Mouse (Mus musculus): ENCODE measurements around the gene Nol10. TPM values are rescaled to one million over a fixed set of nuclear protein-coding genes. Genes with fewer than 3 reads are reported as not detected.

Gene Nol10
- total RNA-seq, 2 experiments from 2014 or later: 19.3 to 20.6 TPM

GRCm38 (mm10) chr12:17360104-17360503, 11.8 kb downstream of the Nol10 start:
- no peak for DNase-seq (ENCODE audit: extremely low spot score in 1 of 2, low spot score in 1 of 2)

DNA sequence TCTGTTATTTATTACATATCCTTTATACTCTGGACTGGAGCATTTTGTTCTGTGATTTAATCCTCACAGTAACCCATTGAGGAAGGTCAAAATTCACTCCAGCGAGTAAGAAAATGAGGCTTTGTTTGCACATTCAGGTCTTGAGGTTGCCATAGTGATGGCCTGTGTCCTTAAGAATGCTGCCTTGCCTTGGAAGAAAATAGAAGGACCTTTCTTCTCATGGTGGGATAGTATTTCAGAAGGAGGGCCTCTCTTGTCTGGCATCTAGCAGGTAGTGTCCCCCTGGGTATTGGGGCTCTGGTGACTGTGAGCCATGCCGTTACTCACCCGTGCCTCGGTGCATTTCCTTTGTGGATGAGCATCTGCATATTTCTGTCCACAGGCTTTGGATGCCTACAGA, 12.4 kb downstream of the Nol10 start:
- DNase-seq (ENCODE audit: extremely low spot score in 1 of 2, low spot score in 1 of 2): no peak

DNA sequence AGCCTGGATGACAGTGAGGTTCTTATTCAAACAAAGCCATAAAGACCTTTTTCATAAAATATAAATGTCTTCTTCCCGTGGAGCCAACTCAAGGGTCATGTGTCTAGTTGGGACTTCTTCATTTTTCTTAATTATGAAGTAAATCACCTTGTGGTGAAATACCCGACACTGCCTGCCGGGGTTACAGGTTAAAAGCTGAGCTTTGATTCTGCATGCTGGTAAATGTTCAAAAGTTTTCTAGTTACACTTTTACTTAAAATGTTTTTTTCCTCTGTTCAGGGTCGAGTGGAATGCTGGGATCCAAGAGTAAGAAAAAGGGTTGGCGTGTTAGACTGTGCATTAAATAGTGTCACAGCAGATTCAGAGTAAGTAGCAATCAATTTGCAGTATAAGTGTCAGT, 14.1 kb downstream of the Nol10 start:
- DNase-seq (ENCODE audit: extremely low spot score in 1 of 2, low spot score in 1 of 2): no peak

GRCm38 (mm10) chr12:17366981-17367380, 18.7 kb downstream of the Nol10 start:
- peak; percentile 45 to 66 for DNase-seq (ENCODE audit: extremely low spot score in 1 of 2, low spot score in 1 of 2)

DNA sequence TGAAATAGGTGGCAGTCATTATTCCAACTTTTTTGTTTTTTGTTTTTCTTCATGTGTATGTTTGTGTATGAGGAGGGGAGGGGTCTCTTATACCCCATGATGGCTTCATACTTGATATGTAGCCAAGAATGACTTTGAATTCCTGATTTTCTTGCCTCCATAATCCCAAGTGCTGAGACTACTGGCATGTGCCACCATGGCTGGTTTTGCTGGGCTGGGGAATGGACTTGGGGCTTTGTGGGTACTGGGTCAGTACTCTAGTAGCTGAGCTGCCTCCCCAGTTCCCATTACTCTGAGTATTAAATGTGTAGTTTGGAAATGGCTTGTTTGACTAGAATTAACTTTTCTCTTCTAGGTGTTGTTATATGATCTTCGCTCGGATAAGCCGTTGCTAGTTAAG, 20.9 kb downstream of the Nol10 start:
- no peak for DNase-seq (ENCODE audit: extremely low spot score in 1 of 2, low spot score in 1 of 2)

GRCm38 (mm10) chr12:17369551-17370325, 21.5 kb downstream of the Nol10 start:
- DNase-seq (ENCODE audit: extremely low spot score in 1 of 2, low spot score in 1 of 2): no peak

DNA sequence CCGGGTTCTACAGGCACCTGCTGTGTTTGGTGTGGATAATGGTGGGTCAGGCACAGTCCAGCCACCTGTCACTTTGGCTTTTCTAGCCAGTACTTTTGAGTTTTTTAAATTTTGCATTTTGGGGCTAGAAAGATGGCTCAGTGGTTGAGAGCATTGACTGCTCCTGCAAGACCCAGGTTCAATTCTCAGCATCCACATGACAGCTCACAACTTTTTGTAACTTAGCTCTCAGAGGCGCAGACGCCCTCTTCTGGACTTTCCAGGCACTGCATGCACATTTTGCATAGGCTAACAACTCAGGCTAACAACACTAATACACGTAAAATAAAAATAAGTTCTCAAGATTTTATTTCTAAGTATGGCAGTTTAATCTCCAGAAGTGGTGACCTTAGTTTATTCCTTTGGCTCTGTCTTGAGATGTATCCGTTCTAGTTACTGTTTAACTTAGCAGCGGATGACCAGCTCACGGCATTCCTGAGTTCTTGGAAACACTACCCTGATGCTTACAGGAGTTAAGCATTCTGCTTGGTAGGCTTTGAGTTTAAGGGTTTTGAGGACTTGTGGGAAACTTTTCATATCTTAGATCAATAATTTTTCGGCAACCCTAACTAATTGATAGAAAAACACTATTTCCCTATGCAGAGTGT, 23.5 kb downstream of the Nol10 start:
- DNase-seq (ENCODE audit: extremely low spot score in 1 of 2, low spot score in 1 of 2): no peak

DNA sequence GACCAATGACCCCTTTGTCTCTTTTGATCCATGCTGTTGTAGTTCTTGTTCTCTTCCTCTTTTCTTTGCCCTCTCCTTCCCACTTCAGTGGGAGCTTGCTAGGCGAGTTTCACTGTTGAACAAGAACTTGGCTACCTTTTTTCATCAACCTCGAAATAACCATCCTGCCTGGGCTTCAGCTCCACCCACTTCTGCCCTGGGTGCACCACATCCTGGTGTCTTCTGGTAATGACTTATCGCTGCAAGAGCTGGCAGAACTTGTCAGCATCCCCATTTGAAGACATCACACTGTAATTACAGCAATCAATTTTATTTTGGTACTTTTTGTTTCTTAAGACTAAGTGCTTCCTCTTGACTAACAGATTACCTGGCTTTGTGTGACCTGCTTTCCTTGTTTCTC, 24.4 kb downstream of the Nol10 start:
- no peak for DNase-seq (ENCODE audit: extremely low spot score in 1 of 2, low spot score in 1 of 2)

- DNase-seq (ENCODE audit: extremely low spot score in 1 of 2, low spot score in 1 of 2): no peak
Observed at GRCm38 (mm10) chr12:17373470-17373975, 25.3 kb downstream of the Nol10 start.

DNA sequence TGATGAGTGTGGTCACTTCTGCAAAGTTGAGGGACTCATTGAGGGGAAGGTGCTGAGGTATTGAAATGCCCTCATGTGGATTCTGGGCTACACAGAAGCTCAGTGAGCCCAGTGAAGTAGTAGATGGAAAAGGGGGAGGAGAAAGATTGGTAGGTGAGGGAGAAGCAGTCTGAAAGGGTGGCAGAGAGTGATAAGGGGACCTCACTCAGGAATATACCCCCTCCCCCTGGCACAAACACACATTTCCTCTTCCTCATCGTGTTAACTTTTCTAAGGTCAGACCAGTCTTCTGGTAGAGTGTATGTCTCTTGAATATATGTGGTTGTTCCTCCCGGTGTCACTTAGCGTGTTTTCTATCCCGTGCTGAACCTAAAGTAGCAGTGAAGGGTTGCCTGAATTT, 27.0 kb downstream of the Nol10 start:
- DNase-seq (ENCODE audit: extremely low spot score in 1 of 2, low spot score in 1 of 2): no peak

DNA sequence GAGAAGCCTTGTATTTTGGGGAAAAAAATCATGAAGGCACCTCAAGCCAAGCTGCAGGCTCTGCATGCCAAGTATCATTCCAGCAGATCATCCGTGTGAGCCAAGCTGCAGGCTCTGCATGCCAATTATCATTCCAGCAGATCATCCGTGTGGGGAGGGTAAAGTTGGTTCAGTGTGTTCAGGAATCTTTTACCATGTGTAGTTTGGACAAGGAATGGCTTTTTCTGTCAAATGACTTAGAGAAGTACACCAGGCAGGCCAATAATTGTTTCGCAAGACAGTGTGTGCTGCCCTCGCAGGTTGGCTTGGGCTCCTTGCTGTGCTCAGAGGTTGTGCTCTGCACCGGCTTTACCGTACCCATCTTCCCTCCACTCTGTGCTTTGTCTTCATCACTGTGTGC, 28.3 kb downstream of the Nol10 start:
- DNase-seq (ENCODE audit: extremely low spot score in 1 of 2, low spot score in 1 of 2): no peak

DNA sequence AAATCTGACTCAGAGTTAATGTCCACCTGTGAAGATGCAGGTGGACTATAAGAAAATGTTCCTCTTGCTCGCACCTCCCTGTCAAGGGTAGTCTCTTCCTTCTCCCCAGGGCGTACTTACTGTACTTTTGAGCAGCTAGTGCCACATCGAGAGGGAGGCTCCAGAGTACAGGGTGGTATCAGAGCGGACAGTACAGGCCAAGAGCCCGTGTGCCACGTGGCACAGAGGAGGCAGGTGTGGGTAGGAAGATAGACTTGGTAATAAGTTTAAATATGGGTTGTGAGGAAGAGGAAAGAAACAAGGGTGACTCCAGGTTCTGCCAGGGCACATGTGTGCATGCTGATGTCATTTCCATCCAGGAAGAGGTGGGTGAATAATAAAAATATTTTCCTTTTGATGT, 32.7 kb downstream of the Nol10 start:
- no peak for DNase-seq (ENCODE audit: extremely low spot score in 1 of 2, low spot score in 1 of 2)

DNA sequence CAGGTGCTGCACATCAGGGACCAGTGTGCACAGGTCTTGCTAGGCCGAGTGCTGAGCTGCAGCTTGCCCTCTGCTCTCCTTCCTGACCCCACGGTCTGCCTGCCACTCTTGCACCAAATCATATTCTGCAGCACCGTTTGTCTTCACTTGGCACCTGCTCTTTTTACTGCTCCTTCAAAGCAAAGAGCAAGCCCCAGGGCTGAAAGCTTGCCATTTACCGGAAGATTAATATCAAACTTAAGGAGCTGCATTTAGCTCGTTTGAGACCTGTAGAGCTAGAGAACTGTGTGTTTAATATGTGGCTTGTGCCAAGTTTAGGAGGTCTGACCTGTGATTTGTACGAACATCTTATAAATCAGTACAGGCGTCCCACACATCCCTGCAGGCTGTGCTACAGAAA, 34.5 kb downstream of the Nol10 start:
- DNase-seq (ENCODE audit: extremely low spot score in 1 of 2, low spot score in 1 of 2): no peak

DNA sequence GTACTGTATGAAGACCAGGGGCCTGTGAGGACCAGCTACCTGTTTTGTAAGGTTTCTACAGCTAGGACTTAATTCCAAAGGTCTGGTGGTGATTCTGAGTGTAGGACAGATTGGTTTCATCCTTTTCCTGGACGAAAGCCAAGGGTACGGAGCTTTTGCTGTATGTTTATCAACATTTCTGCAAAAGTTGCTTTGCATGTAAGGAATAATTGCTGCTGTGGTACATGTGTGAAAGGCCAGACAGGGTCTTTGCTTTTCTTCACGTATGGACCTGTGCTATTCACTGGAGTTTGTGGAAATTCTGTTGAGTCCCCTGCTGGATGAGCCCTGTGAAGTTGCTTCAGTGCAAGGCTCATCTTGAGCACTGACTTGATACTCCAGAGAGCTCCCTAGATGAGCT, 38.6 kb downstream of the Nol10 start:
- DNase-seq (ENCODE audit: extremely low spot score in 1 of 2, low spot score in 1 of 2): no peak

DNA sequence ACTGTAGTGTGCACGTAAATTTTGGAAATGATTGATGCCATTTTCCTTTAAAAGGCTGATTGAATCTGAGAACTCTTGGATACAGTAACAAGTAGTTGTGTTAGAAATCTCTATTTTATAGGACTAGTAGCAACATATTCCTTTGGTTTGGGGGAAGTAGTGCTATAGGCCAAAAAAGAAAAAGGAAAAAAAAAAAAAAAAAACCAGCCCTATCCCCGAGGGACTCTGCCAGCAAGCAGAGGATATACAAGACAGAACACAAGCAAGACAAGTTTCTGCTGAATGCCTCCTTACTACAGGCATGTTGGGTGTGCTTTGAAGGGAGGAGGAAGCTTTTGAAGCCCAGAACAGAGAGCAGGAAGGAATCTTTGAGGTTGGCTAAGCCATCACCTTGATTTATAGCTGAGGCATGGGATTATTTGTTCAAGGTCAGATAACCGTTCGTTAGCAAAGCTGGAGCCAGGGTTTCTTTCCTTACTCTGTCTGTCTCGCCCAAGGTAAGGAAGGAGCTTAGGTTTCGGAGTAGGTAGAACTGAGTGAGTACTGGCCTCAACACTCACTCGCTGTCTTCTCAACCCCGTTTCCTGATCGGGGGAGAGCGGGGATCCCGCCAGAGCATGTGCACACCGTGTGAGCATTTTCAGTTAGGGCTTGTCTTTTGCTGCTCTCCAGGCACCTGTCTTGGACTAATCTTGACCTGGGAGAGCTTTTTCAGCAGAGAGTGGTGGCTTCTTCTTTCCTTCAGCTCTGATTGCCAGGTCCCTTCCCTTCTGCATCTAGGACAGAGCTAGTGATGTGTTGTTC, 39.3 kb downstream of the Nol10 start:
- DNase-seq (ENCODE audit: extremely low spot score in 1 of 2, low spot score in 1 of 2): no peak

GRCm38 (mm10) chr12:17388136-17388437, 39.8 kb downstream of the Nol10 start:
- no peak for DNase-seq (ENCODE audit: extremely low spot score in 1 of 2, low spot score in 1 of 2)

DNA sequence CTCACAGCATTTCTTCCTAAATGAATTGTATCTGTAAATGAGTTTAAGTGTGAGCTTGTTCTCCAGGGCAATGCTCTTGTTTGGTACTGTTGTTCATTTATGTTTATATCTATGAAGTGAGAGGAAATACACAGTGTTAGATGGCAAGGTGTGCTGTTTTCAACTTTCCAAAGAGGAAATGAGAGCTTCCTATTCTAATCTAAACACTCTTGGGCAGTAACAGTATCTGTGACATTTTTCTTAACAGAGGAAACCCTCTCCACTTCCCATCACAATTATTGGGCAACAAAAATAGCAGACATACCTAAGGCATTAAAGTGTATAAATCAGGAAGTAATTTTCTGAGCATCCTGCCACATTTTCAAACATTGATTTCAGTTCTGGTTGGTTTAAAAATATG, 41.8 kb downstream of the Nol10 start:
- no peak for DNase-seq (ENCODE audit: extremely low spot score in 1 of 2, low spot score in 1 of 2)

DNA sequence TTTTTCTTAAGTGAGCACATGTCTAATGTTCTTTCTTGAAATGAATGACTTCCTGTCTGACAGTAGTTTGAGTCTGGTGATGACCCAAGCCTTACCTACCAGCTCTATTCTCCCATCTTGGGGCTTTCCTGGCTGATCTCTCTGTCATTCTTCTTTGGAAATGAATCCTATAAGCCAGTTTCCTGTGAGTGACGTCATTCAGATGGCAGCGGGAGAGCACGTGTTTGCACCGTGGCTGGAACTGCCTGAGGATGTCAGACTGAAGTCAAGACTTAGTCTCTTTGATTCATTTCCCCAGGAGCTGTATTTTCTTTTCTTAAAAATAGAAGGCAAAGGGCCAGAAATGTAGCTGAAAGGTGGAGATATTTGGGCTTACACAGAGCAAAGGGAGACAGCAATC, 42.3 kb downstream of the Nol10 start:
- DNase-seq (ENCODE audit: extremely low spot score in 1 of 2, low spot score in 1 of 2): no peak

- DNase-seq (ENCODE audit: extremely low spot score in 1 of 2, low spot score in 1 of 2): no peak
Observed at GRCm38 (mm10) chr12:17393148-17393547, 44.9 kb downstream of the Nol10 start.

- no peak for DNase-seq (ENCODE audit: extremely low spot score in 1 of 2, low spot score in 1 of 2)
Observed at GRCm38 (mm10) chr12:17397150-17397549, 48.9 kb downstream of the Nol10 start.

- no peak for DNase-seq (ENCODE audit: extremely low spot score in 1 of 2, low spot score in 1 of 2)
Observed at GRCm38 (mm10) chr12:17401419-17401818, 53.2 kb downstream of the Nol10 start.

All from layer of hippocampus, postnatal 25 days (tissue).